Mouse (Mus musculus) ES-Bruce4 (cell line): ENCODE measurements at regions not wholly inside any gene's neighbourhood (a gene's known extent, or its start where the extent isn't known, plus 50 kb on each side); places are given as distances from the start of the nearest gene placed in this dataset.

Experiments
- CTCF ChIP-seq: IDR thresholded peaks from one replicate; pipeline ENCODE4 v1.8.1; 2011; ENCODE audit warnings: low read depth, low read length
- POLR2A ChIP-seq: IDR thresholded peaks from one replicate; pipeline ENCODE4 v1.8.1; 2011; ENCODE audit warnings: low read length; ENCODE audit not compliant: insufficient read depth

GRCm38 (mm10) chr4:83975569-83975968, 450.2 kb downstream of the Ccdc171 start:
- TF ChIP-seq CTCF, result no peak
- no peak for TF ChIP-seq POLR2A
